Mouse (Mus musculus) Patski (cell line): ENCODE results near the gene H2-DMb2. TPM values are rescaled to one million over a fixed set of nuclear protein-coding genes. Genes with fewer than 3 reads are reported as not detected.

Experiments
- ATAC-seq: fragments of 100-300 bp; one replicate; pipeline ENCODE4 v1.8.0; 2021
- CTCF ChIA-PET: fragments of 350-600 bp; sonication (Branson Sonifier 250); formaldehyde crosslinking; loops from one replicate; lab custom pipeline; 2022; ENCODE audit warnings: inconsistent platforms; lab: Charles Lee
- POLR2A ChIA-PET: fragments of 350-600 bp; sonication (Branson Sonifier 250); formaldehyde crosslinking; loops from one replicate; lab custom pipeline; 2022; ENCODE audit warnings: antibody characterized with exemption, inconsistent platforms; lab: Charles Lee
- DNase-seq: peaks from one replicate; pipeline ENCODE4 v3.0.0-alpha.2; 2011; ENCODE audit warnings: low read depth, low spot score
- H3K27me3 ChIP-seq: fragments of 371-371 bp; one replicate; pipeline ENCODE4 v1.5.1; 2021
- CTCF ChIP-seq: fragments of 100-300 bp; IDR thresholded peaks from one replicate; pipeline ENCODE4 v1.5.1; 2021
- in situ Hi-C: fragments of 300-500 bp; cut with MboI; formaldehyde crosslinking; loops from 3 replicates; pipeline ENCODE4 v1.11.1; 2018; ENCODE audit warnings: low pct_unique_long_range_greater_than_20kb, mixed read lengths
- polyA plus RNA-seq: library from polyadenylated mRNA; unstranded; gene quantifications from one replicate; pipeline ENCODE4 v1.2.3, GENCODE M21; 2021

The H2-DMb2 gene
- polyA plus RNA-seq, 1 experiment from 2014 or later, result 8.2 TPM

- peaks cover 5% of the 10 kb centered on the region for H3K27me3 ChIP-seq
- ATAC-seq (peak; percentile 38), DNase-seq (no peak)
- in situ Hi-C loops, result loop anchor here (5.0 kb wide), 2 partner anchors 67 to 92 kb away; no protein-coding TSS in a partner anchor
- TF ChIP-seq CTCF, result peak; percentile 85
- POLR2A ChIA-PET, result no interaction called here
- CTCF ChIA-PET, result interaction anchor here (0.7 to 10.4 kb wide), 13 partner anchors 10 to 180 kb away, joined by 3 to 115 read pairs (median 4); partner anchors contain the start of gene H2-Ob
These were observed 26.2 kb downstream of the H2-DMb2 start for GRCm38 (mm10) chr17:34169279-34169678.

- DNase-seq (no peak), ATAC-seq (no peak)
- POLR2A ChIA-PET, result interaction anchor here (0.5 to 1.5 kb wide), 5 partner anchors 33 to 92 kb away, joined by 3 to 4 read pairs (median 3); partner anchors contain the start of gene Tap2
- TF ChIP-seq CTCF, result no peak
- CTCF ChIA-PET, result interaction anchor here (0.7 to 10.4 kb wide), 29 partner anchors 9 to 180 kb away, joined by 3 to 115 read pairs (median 4); partner anchors contain the start of genes H2-Ob and Tap2
- peaks cover 8% of the 10 kb centered on the region for H3K27me3 ChIP-seq
- in situ Hi-C loops, result no loop called here
These were observed 27.4 kb downstream of the H2-DMb2 start for GRCm38 (mm10) chr17:34170487-34170876.

- no peak for DNase-seq
- ChIA-PET POLR2A (interaction anchor here (0.7 to 1.5 kb wide), 4 partner anchors 33 to 93 kb away, joined by 3 to 4 read pairs (median 3); partner anchors contain the start of gene Tap2), CTCF (interaction anchor here (0.7 to 10.4 kb wide), 24 partner anchors 8 to 179 kb away, joined by 3 to 115 read pairs (median 4); partner anchors contain the start of genes H2-Ob and Tap2)
- H3K27me3 ChIP-seq, result peaks cover 8% of the 10 kb centered on the region
- ATAC-seq, result no peak
- in situ Hi-C loops, result no loop called here
- TF ChIP-seq CTCF, result peak; percentile 91
These were observed 27.9 kb downstream of the H2-DMb2 start for GRCm38 (mm10) chr17:34170877-34171498.

GRCm38 (mm10) chr17:34172528-34172927, 29.4 kb downstream of the H2-DMb2 start:
- peaks cover 8% of the 10 kb centered on the region for H3K27me3 ChIP-seq
- no peak for DNase-seq
- no peak for ATAC-seq
- peak; percentile 60 for TF ChIP-seq CTCF
- POLR2A ChIA-PET, result no interaction called here
- in situ Hi-C loops, result no loop called here
- CTCF ChIA-PET, result interaction anchor here (1.0 to 10.4 kb wide), 5 partner anchors 10 to 177 kb away, joined by 3 to 115 read pairs (median 3); partner anchors contain the start of gene H2-Ob

DNA sequence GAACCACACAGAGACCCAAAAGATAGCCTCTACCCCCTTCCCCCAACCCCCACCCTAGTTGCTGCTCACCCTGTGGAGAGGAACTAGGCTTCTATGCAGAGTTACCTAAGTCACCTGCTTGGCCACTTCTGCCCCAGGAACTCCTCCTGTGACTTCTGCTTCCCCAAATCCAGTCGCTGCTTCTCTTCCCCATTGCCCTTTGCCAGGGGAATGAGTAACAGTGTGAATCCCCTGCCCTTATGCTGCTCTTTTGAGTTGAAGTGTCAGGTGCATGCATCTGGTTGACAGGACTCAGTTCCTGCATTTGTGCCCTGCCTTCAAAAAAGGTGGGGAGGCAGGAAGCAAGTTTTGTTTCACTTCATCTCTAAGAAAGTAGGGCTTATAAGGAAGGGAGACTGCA, 31.0 kb downstream of the H2-DMb2 start:
- POLR2A ChIA-PET, result no interaction called here
- CTCF ChIA-PET, result interaction anchor here (10.4 kb wide), 1 partner anchor 38 kb away, joined by 115 read pairs; no protein-coding TSS in a partner anchor
- H3K27me3 ChIP-seq, result peaks cover 8% of the 10 kb centered on the region
- ATAC-seq (no peak), DNase-seq (no peak)
- in situ Hi-C loops, result no loop called here
- TF ChIP-seq CTCF, result no peak

DNA sequence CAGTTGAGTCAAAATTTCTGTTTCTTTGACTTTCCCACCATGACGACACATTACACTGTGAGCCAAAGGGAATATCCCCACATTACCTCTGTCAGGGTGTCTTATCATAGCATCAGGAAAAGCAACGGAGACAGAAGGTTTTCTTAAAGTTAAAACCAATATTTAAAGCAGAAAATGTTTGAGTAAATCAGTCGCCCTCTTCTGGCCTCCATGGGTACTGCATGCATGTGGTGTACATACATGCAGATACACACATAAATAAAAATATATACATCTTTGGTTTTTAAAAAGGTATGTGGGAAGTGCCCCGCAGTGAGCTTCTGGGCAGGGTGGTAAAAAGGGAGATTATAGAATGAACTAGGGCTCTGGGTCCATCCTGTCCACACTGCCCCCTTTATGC, 34.1 kb downstream of the H2-DMb2 start:
- no peak for DNase-seq
- peaks cover 14% of the 10 kb centered on the region for H3K27me3 ChIP-seq
- CTCF ChIA-PET, result no interaction called here
- no peak for TF ChIP-seq CTCF
- in situ Hi-C loops, result loop anchor here (5.0 kb wide), 1 partner anchor 70 kb away; no protein-coding TSS in a partner anchor
- POLR2A ChIA-PET, result no interaction called here
- ATAC-seq, result no peak

- peaks cover 9% of the 10 kb centered on the region for H3K27me3 ChIP-seq
- in situ Hi-C loops, result loop anchor here (5.0 kb wide), 1 partner anchor 68 kb away; no protein-coding TSS in a partner anchor
- DNase-seq (no peak), ATAC-seq (no peak)
- CTCF ChIA-PET, result interaction anchor here (1.9 kb wide), 1 partner anchor 9 kb away, joined by 5 read pairs; no protein-coding TSS in a partner anchor
- TF ChIP-seq CTCF, result no peak
- POLR2A ChIA-PET, result no interaction called here
These were observed 35.9 kb downstream of the H2-DMb2 start for GRCm38 (mm10) chr17:34179019-34179418.

- no peak for ATAC-seq
- peaks cover 6% of the 10 kb centered on the region for H3K27me3 ChIP-seq
- TF ChIP-seq CTCF, result no peak
- in situ Hi-C loops, result loop anchor here (5.0 kb wide), 1 partner anchor 67 kb away; no protein-coding TSS in a partner anchor
- ChIA-PET POLR2A (no interaction called here), CTCF (interaction anchor here (1.9 kb wide), 1 partner anchor 10 kb away, joined by 5 read pairs; no protein-coding TSS in a partner anchor)
- DNase-seq, result no peak
These were observed 37.1 kb downstream of the H2-DMb2 start for GRCm38 (mm10) chr17:34179913-34180859.

DNA sequence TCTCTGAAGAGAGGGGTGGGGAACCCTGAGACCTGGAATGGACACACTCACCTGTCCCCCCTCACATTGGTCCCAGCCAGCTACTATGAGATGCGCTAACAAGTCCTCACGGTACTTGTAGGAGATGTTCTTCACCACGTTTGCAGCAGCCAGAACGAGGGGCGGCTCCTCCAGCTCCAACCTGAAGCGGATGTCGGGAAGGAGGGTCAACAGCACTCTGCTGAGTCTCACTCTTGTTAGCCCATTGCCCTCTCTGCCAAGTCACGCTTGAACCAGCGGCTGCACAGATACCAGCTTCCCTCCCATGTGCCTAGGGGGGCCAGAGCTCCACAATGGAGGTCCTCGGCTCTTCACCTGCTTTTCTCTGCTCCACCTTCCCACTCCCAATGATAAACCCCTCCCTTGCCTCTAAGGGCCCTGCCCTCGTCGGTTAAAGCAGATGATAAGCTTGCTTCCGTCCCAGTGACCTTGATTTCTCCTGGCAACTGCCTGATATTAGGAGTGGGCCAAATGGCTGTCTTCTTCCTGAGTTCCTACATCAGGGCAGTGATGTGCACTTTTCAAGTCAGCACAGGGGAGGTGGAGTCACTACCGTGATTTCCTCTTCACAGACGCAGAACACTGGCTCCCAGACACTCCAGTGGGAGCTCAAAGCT, 40.6 kb downstream of the H2-DMb2 start:
- H3K27me3 ChIP-seq, result peaks cover 10% of the 10 kb centered on the region
- in situ Hi-C loops, result no loop called here
- DNase-seq, result no peak
- POLR2A ChIA-PET, result no interaction called here
- CTCF ChIA-PET, result interaction anchor here (1.1 to 1.2 kb wide), 2 partner anchors 48 to 51 kb away, joined by 3 read pairs; no protein-coding TSS in a partner anchor
- no peak for TF ChIP-seq CTCF
- no peak for ATAC-seq
